8 mouse cellular contexts compared by ENCODE assay signal in genomic region chr3:90475831-90476611, GRCm38 (mm10). TPM values are rescaled to one million over a fixed set of nuclear protein-coding genes. Genes with fewer than 3 reads are reported as not detected.
DNase-seq lines count a peak whose midpoint lies in the region; ATAC-seq and TF ChIP-seq lines count a peak whose summit lies in the region.

TSS of gene Ilf2 (plus strand) at chr3:90476126.

- H3K9me3 ChIP-seq in megakaryocyte, embryonic 14.5 days, result no peaks in the 10 kb centered on the region

- peak; percentile 90 to 94 for DNase-seq in gastrocnemius, adult 8-10 months (ENCODE audit: low spot score in 2 of 2)
- DNase-seq in hindlimb bud, embryonic 11.5 days (ENCODE audit: extremely low spot score, low read depth, low spot score), result peak; percentile 99
- peak; percentile 93 to 95 for DNase-seq in left cerebral cortex, adult 8-10 months (ENCODE audit: low spot score in 2 of 2)
- DNase-seq in right cerebral cortex, postnatal 10 days (ENCODE audit: low spot score in 2 of 2), result peak; percentile 97 to 98
- DNase-seq in urinary bladder, postnatal 25 days (ENCODE audit: low spot score), result peak; percentile 86

- peak; percentile 93 for TF ChIP-seq POLR2A in cortical plate, adult 2 months (IDR thresholded peaks at IDR 0.05; ENCODE audit: extremely low read depth, insufficient read depth, low read length)

- no peaks in the 10 kb centered on the region for H3K27me3 ChIP-seq in megakaryocyte, embryonic 14.5 days (replicated peaks)

- no peak within 1 kb of the TSS for H3K27ac ChIP-seq in cortical plate, adult 2 months (ENCODE audit: insufficient read depth, low read length)

- peaks cover 23% of the 10 kb centered on the region for H3K36me3 ChIP-seq in megakaryocyte, embryonic 14.5 days (replicated peaks; ENCODE audit: low read length)

- peaks cover 1% of the 10 kb centered on the region; the same call in 1 of the 2 replicates for H3K4me1 ChIP-seq in cortical plate, adult 2 months (ENCODE audit: control insufficient read depth, insufficient read depth, low read length)
- peaks cover 24% of the 10 kb centered on the region for H3K4me1 ChIP-seq in megakaryocyte, embryonic 14.5 days

- TF ChIP-seq CTCF in cortical plate, adult 2 months (IDR thresholded peaks at IDR 0.05; ENCODE audit: extremely low read depth, insufficient read depth, low read length), result peak; percentile 55; the same call in 1 of the 2 replicates

- peak; percentile 99 for ATAC-seq in activated CD4-positive, CD25-positive, alpha-beta regulatory T cell, adult 4 months

- H3K4me3 ChIP-seq in cortical plate, adult 2 months (ENCODE audit: insufficient read depth, low read length), result peak within 1 kb of the TSS; percentile 54
- peak within 1 kb of the TSS; percentile 92 for H3K4me3 ChIP-seq in megakaryocyte, embryonic 14.5 days (replicated peaks)

RNA-seq across cellular contexts. Expression of gene Ilf2, which starts in this region (rescaled TPM):
- polyA plus RNA-seq in activated CD4-positive, CD25-positive, alpha-beta regulatory T cell, adult 4 months (2017; shearing (Covaris generic)), result 100 to 1,000 TPM in 1 of 2 experiments, 10 to 100 TPM in 1; 99.7 to 101 TPM
- polyA plus RNA-seq in cortical plate, adult 2 months (2012; rRNA removed), result 78.7 and 79.5 TPM in 2 replicates
- total RNA-seq in gastrocnemius, adult 8-10 months (2022), result 10 to 100 TPM; 24.4 to 33.4 (median 26.9) TPM
- 10 to 100 TPM; 84.9 to 98.9 (median 93.3) TPM for total RNA-seq in left cerebral cortex, adult 8-10 months (2022)
- polyA plus RNA-seq in megakaryocyte, embryonic 14.5 days (2012; ENCODE audit: insufficient read depth, low replicate concordance), result 10.5 TPM in 1 of 2 replicates, not detected in the other
